ENCODE assay signal across 8 mouse cellular contexts in the genomic region with DNA sequence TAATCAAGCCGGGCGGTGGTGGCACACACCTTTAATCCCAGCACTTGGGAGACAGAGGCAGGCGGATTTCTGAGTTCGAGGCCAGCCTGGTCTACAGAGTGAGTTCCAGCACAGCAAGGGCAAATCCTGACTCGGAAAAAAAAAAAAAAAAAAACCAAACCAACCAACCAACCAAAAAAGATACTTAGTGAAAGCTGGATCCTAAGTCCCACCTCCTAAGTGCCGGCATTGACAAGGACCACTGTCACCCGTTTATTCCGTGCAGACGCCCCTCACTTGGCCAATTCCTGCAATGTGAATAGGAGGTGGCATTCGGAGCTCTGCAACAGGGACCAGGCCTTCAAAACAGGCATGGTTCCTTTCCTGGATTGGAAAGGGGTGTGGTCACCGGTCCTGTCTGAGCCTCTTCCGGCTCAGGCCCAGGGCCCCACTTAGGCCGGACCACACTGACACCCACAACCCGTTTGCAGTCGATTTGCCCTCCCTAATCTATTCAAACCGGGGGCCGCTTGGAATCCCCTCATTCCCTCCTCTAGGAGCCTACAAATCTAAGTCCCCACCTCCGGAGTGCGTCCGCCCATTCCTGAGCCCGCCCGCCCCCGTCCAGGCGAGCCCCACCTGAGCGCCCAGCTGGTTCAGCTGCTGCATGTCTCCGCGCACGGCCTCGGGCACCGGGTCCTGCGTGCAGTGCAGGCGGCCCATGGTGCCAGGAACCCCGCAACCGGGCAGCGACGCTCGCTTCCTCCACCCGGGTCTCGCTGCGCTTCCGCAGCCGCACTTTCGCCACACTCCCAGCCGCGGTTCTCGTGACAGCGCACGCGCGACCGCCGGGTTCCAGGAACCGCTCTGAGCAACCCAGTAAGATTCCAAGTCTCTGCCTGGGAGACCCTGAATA. TPM values are rescaled to one million over a fixed set of nuclear protein-coding genes. Genes with fewer than 3 reads are reported as not detected.
DNase-seq lines count a peak whose midpoint lies in the region; ATAC-seq lines count a peak whose summit lies in the region.

A gene (minus strand): TSS at position 806 of the 895 bp plus-strand sequence.

- H3K36me3 ChIP-seq in megakaryocyte, embryonic 14.5 days (replicated peaks; ENCODE audit: low read length): peaks cover 29% of the 10 kb centered on the region

- ATAC-seq in inflammation-experienced regulatory T-cells, adult 6 months: peak; percentile 85

- H3K4me3 ChIP-seq in megakaryocyte, embryonic 14.5 days (replicated peaks): peak within 1 kb of the TSS; percentile 97

- no peaks in the 10 kb centered on the region for H3K27me3 ChIP-seq in megakaryocyte, embryonic 14.5 days (replicated peaks)

- peaks cover 64% of the 10 kb centered on the region for H3K4me1 ChIP-seq in megakaryocyte, embryonic 14.5 days

- peak; percentile 74 for DNase-seq in adipocyte (ENCODE audit: low spot score)
- DNase-seq in embryo, embryonic 10 days (ENCODE audit: low spot score): peak; percentile 90
- DNase-seq in gastrocnemius, postnatal 14 days: peak; percentile 86
- DNase-seq in left cerebral cortex, adult 9 months (ENCODE audit: low spot score in 2 of 2): peak; percentile 42 to 78
- peak; percentile 86 to 89 for DNase-seq in right cerebral cortex, adult 2 months (ENCODE audit: low spot score in 2 of 2)
- DNase-seq in urinary bladder, postnatal 10 days (ENCODE audit: low spot score): peak; percentile 49

- H3K9me3 ChIP-seq in megakaryocyte, embryonic 14.5 days: no peaks in the 10 kb centered on the region

- intact Hi-C loops in gastrocnemius, postnatal 14 days (cut with DNase I; ENCODE audit: low total_unique reads): no loop called here

RNA-seq across cellular contexts. Expression of the gene that starts here (rescaled TPM):
- 10 to 100 TPM; 10.5 to 13.7 TPM for total RNA-seq in gastrocnemius, postnatal 14 days (2021)
- 100 to 1,000 TPM; 102 to 138 (median 121) TPM for polyA plus RNA-seq in inflammation-experienced regulatory T-cells, adult 6 months (2017; shearing (Covaris generic))
- 17.9 and 24.1 TPM in 2 replicates for polyA plus RNA-seq in megakaryocyte, embryonic 14.5 days (2012; ENCODE audit: insufficient read depth, low replicate concordance)

Comparison
In these comparisons a context has a peak if more than half of its experiments do, and no peak if none do; other contexts are left out.
1. Peak in every context shown above with its lines: DNase-seq, ATAC-seq and H3K4me3 ChIP-seq.